Mouse (Mus musculus) forebrain, embryonic 13.5 days (tissue): Measurements from ENCODE around the gene Erg. TPM values are rescaled to one million over a fixed set of nuclear protein-coding genes. Genes with fewer than 3 reads are reported as not detected.

Experiments used
- ATAC-seq: fragments of 200-750 bp; cut with Nextera tagmentation; 2 replicates; pipeline ENCODE4 v1.8.0; 2017
- H3K27ac ChIP-seq: fragments of 300-500 bp; sonication (generic); 2 replicates; pipeline ENCODE4 v1.5.1; 2015; ENCODE audit warnings: inconsistent platforms, mild to moderate bottlenecking, moderate library complexity
- H3K27me3 ChIP-seq: fragments of 300-500 bp; sonication (generic); 2 replicates; pipeline ENCODE4 v1.6.1; 2015; ENCODE audit warnings: mild to moderate bottlenecking, inconsistent platforms
- H3K36me3 ChIP-seq: fragments of 300-500 bp; sonication (generic); 2 replicates; pipeline ENCODE4 v1.6.1; 2015; ENCODE audit warnings: mild to moderate bottlenecking, inconsistent platforms; ENCODE audit not compliant: poor library complexity, severe bottlenecking
- H3K4me1 ChIP-seq: fragments of 300-500 bp; sonication (generic); 2 replicates; pipeline ENCODE4 v1.6.1; 2015; ENCODE audit warnings: inconsistent platforms
- H3K4me2 ChIP-seq: fragments of 300-500 bp; sonication (generic); 2 replicates; pipeline ENCODE4 v1.6.1; 2015; ENCODE audit warnings: inconsistent platforms, mild to moderate bottlenecking, moderate library complexity
- H3K4me3 ChIP-seq: fragments of 300-500 bp; sonication (generic); 2 replicates; pipeline ENCODE4 v1.5.1; 2015; ENCODE audit warnings: mild to moderate bottlenecking, inconsistent platforms
- H3K9ac ChIP-seq: fragments of 300-500 bp; sonication (generic); 2 replicates; pipeline ENCODE4 v1.6.1; 2015; ENCODE audit warnings: mild to moderate bottlenecking, inconsistent platforms
- H3K9me3 ChIP-seq: fragments of 300-500 bp; sonication (generic); replicated peaks from 2 replicates; pipeline ENCODE4 v1.6.1; 2016; ENCODE audit warnings: inconsistent platforms
- WGBS: fragments of 180-500 bp; shearing (Covaris S2); methylation state at CpG from one replicate; pipeline ENCODE4 v1.1.7; 2015; 5-methylcytosine and 5-hydroxymethylcytosine counted together
- polyA plus RNA-seq: library from polyadenylated mRNA; unstranded; fragments of >200 nt; fragmentation: Nextera tagmentation; extraction: Ambion mirVana; gene quantifications from 2 replicates; pipeline ENCODE4 v1.2.1, GENCODE M21; 2015

Gene Erg
- polyA plus RNA-seq, 1 experiment from 2014 or later, result 1.8 TPM

DNA sequence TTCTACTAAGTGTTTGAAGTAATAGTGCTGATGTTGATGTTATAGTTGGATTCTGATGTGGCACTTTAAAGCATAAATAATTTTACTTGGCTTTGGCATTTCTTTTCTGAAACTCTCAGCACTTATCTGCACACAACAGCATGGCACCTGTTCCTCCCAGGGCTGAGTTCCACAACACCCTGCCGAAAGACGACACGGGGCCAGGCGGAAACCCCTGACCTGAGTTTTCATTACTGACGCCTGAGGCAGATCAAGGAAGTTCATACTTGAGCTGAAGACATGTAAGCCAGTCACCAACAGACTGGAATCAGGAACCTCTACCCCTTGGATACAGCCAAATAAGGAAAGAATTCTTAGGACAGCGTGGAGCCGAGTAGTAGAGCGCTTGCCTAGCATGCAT, 134.0 kb downstream of the Erg start:
- Histone ChIP-seq H3K36me3 (no peaks in the 10 kb centered on the region), H3K27ac (no peak overlapping the region), H3K9me3 (no peaks in the 10 kb centered on the region), H3K4me2 (no peak overlapping the region), H3K4me3 (no peak overlapping the region), H3K4me1 (no peaks in the 10 kb centered on the region), H3K9ac (no peak overlapping the region), H3K27me3 (no peaks in the 10 kb centered on the region)
- no peak for ATAC-seq
- 91% methylated on average over 8 of the region's 8 CpGs for WGBS

DNA sequence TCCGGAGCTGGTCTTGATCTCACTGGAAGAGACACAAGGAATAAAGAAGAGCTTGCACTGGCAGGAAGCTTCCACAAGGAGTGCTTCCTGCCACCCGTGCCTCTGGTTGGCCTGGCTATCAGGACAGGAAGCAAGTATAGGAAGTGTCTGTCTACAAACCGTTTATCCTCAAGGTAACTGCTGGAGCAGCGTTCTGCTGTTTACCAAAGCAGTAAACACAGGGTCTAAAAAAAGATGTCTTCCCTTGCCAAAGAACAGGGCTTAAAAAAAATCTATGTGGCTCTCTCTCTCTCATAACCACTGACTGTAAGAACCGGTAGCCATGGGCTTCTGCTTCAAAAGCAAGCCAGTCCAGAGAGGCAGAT, 137.1 kb downstream of the Erg start:
- Histone ChIP-seq H3K4me2 (no peak overlapping the region), H3K9ac (no peak overlapping the region), H3K27ac (no peak overlapping the region), H3K36me3 (no peaks in the 10 kb centered on the region), H3K4me1 (no peaks in the 10 kb centered on the region), H3K4me3 (no peak overlapping the region), H3K9me3 (no peaks in the 10 kb centered on the region), H3K27me3 (no peaks in the 10 kb centered on the region)
- ATAC-seq, result no peak
- 84% methylated on average over 5 of the region's 5 CpGs for WGBS

DNA sequence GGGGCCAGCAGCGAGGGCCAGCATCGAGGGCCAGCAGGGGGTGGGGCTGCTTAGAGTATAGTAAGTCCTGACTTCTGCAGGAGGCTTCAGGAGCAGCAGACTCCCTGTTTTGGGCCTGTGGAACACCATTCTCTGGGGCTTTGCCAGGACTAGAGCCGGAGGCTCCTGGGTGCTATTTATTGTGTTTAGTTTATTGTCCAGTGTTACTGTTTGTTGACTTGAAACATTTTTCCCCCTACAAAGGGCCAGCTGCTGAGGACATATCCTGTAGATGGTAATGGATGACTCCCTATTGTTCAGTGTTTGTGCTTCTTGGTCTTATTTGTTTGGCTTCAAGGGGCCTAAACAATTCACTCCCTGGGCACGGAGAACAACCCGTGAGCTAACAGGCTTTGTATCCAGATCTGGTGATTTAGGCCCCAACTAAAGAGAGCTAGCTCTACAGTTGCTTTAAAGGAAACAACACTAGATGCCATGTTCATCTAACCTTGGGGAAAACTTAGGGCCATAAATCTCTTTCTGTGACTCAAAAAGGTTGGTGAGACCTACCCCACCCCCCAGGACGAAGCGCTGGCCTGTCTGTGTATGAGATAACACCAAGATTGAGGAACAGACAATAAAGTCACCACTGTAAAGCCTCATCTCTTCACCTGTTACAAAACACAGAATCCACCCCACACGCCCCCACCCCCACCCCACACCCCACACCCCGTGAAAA, 137.6 kb downstream of the Erg start:
- H3K9ac ChIP-seq, result no peak overlapping the region
- H3K4me3 ChIP-seq, result no peak overlapping the region
- H3K4me2 ChIP-seq, result no peak overlapping the region
- H3K27me3 ChIP-seq, result no peaks in the 10 kb centered on the region
- H3K9me3 ChIP-seq, result no peaks in the 10 kb centered on the region
- H3K27ac ChIP-seq, result no peak overlapping the region
- 79% methylated on average over 9 of the region's 9 CpGs for WGBS
- ATAC-seq, result no peak
- H3K36me3 ChIP-seq, result no peaks in the 10 kb centered on the region
- H3K4me1 ChIP-seq, result no peaks in the 10 kb centered on the region

- Histone ChIP-seq H3K4me2 (no peak overlapping the region), H3K36me3 (no peaks in the 10 kb centered on the region), H3K4me3 (no peak overlapping the region), H3K27me3 (no peaks in the 10 kb centered on the region), H3K27ac (no peak overlapping the region), H3K9me3 (no peaks in the 10 kb centered on the region), H3K9ac (no peak overlapping the region), H3K4me1 (no peaks in the 10 kb centered on the region)
- ATAC-seq, result no peak
- 96% methylated on average over 4 of the region's 4 CpGs for WGBS
These were observed 138.5 kb downstream of the Erg start for GRCm38 (mm10) chr16:95447896-95448295.

DNA sequence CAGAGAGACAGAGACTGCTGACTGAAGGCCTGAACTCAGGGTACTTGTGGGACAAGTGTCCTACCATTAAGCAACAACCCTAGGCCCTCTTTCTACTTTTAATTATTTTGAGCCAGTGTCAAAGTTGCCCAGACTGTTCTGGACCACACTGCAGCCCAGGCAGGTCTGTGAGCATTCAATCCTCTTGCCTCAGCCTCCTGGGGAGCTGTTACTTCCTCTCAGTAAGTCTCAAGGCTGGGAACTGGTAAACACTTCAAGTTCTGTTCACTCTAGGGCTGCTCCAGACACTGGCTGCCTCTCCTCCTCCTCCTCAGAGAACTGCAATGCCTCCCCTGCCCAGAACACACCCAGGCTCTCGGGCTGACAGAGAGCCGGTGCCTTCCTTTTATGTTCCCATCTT, 140.0 kb downstream of the Erg start:
- H3K4me2 ChIP-seq, result no peak overlapping the region
- H3K9me3 ChIP-seq, result no peaks in the 10 kb centered on the region
- H3K4me3 ChIP-seq, result no peak overlapping the region
- 77% methylated on average over 2 of the region's 2 CpGs for WGBS
- H3K27ac ChIP-seq, result no peak overlapping the region
- H3K27me3 ChIP-seq, result no peaks in the 10 kb centered on the region
- H3K9ac ChIP-seq, result no peak overlapping the region
- ATAC-seq, result no peak
- H3K36me3 ChIP-seq, result no peaks in the 10 kb centered on the region
- no peaks in the 10 kb centered on the region for H3K4me1 ChIP-seq

GRCm38 (mm10) chr16:95442023-95442422, 144.4 kb downstream of the Erg start:
- 77% methylated on average over 4 of the region's 4 CpGs for WGBS
- Histone ChIP-seq H3K36me3 (no peaks in the 10 kb centered on the region), H3K4me1 (no peaks in the 10 kb centered on the region), H3K4me3 (no peak overlapping the region), H3K9me3 (no peaks in the 10 kb centered on the region), H3K9ac (no peak overlapping the region), H3K27ac (no peak overlapping the region), H3K27me3 (no peaks in the 10 kb centered on the region), H3K4me2 (no peak overlapping the region)
- no peak for ATAC-seq

DNA sequence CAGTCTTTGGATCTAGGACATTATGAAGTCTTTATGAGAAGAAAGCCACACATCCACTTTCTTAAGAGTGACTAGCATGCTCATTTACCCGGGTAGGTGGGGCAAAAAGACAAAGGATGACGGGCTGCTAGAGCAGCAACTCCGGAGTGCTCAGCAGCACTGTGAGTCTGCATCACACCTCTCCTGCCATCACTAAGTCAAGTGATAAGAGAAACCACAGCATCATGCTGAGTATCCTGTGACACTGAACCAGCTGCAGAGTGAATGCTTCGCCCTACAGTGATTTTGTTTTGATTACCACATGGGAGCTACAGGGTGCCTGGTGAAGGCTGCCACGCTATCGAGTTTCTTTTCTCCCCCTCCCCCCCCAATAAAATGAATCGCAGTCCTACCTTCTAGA, 145.2 kb downstream of the Erg start:
- Histone ChIP-seq H3K27me3 (no peaks in the 10 kb centered on the region), H3K27ac (no peak overlapping the region), H3K9me3 (no peaks in the 10 kb centered on the region), H3K36me3 (no peaks in the 10 kb centered on the region), H3K4me2 (no peak overlapping the region), H3K4me1 (no peaks in the 10 kb centered on the region), H3K9ac (no peak overlapping the region), H3K4me3 (no peak overlapping the region)
- ATAC-seq, result no peak
- 73% methylated on average over 7 of the region's 7 CpGs for whole genome bisulfite sequencing

DNA sequence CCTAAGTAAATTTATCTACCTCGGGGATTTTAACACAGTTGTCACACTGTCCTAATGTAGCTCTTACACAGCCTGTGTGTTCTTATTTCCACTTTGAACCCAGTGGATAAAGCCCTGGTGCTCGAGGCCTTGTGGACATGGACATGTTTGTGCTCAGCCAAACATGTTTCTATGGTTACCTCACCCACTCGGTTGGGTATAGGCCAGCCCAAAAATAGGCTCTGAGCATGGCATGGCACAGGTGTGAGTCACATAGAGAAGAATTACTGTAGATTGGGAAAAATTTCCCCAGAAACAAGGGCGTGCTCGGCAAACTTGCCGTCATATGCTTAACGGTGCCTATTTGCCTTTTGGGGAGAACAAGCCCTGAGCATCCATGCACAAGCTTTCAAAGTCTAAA, 146.1 kb downstream of the Erg start:
- H3K9ac ChIP-seq, result no peak overlapping the region
- H3K27ac ChIP-seq, result no peak overlapping the region
- WGBS, result 83% methylated on average over 7 of the region's 7 CpGs
- H3K4me2 ChIP-seq, result no peak overlapping the region
- no peaks in the 10 kb centered on the region for H3K27me3 ChIP-seq
- H3K4me1 ChIP-seq, result no peaks in the 10 kb centered on the region
- no peak overlapping the region for H3K4me3 ChIP-seq
- no peaks in the 10 kb centered on the region for H3K9me3 ChIP-seq
- ATAC-seq, result no peak
- H3K36me3 ChIP-seq, result no peaks in the 10 kb centered on the region

DNA sequence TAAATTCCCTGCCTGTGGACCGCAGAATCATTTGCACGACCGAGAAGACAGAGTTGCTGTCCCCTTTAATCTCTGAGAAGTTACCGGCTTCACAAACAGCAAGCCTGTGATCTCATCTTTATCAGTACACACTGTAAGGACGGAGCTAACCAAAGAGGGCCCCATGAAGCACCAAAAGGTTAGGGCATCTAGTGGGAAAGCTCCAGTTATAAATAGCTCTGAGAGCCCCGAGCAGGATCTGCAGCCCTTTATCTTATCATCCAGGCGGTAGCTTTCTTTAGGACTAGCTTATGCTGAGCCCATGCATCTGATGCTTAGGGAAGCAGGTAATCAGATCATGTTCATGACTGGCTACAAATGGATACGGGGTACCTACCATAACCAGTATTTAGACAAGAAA, 146.6 kb downstream of the Erg start:
- H3K27ac ChIP-seq, result no peak overlapping the region
- 70% methylated on average over 8 of the region's 8 CpGs for WGBS
- no peak for ATAC-seq

DNA sequence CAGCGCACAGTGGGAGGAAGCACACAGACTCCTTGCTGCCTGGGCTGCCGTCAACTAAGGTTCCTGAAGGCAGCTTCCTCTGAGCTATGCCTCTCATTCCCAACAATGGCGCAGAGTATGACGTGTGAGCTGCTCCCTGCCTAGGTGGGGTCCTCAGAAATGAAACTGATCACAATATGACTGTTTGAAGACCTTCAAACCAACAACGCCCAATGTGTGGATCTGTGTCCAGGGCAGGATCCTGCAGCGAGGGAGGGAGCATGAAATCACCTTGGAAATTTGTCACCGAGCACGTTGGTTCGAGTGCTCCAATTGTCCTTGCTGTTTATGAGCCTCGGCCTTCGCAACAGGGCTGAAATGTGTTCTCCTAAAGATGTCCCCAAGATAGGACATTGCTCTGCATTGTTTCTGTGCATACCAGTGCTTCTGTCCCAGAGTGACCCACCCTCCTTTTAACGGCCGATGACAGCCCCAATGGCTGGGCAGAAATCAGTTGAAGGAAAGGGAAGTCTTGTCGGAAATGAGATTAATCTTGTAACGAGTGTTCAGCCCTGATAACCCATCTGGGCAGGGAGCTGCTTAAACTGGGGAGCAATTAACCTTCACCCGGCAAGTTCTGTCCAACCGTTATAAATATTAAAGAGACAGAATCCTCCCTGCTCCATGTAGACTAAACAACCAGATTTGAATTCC, 147.4 kb downstream of the Erg start:
- Histone ChIP-seq H3K9me3 (no peaks in the 10 kb centered on the region), H3K4me2 (no peak overlapping the region), H3K4me3 (no peak overlapping the region), H3K27me3 (no peaks in the 10 kb centered on the region), H3K9ac (no peak overlapping the region), H3K36me3 (no peaks in the 10 kb centered on the region), H3K27ac (no peak overlapping the region), H3K4me1 (no peaks in the 10 kb centered on the region)
- 82% methylated on average over 17 of the region's 17 CpGs for WGBS
- no peak for ATAC-seq

More for the DNA sequence above, 146.6 kb downstream of the Erg start:
- Histone ChIP-seq H3K36me3 (no peaks in the 10 kb centered on the region), H3K4me2 (no peak overlapping the region), H3K4me3 (no peak overlapping the region), H3K4me1 (no peaks in the 10 kb centered on the region), H3K9ac (no peak overlapping the region), H3K9me3 (no peaks in the 10 kb centered on the region), H3K27me3 (no peaks in the 10 kb centered on the region)

DNA sequence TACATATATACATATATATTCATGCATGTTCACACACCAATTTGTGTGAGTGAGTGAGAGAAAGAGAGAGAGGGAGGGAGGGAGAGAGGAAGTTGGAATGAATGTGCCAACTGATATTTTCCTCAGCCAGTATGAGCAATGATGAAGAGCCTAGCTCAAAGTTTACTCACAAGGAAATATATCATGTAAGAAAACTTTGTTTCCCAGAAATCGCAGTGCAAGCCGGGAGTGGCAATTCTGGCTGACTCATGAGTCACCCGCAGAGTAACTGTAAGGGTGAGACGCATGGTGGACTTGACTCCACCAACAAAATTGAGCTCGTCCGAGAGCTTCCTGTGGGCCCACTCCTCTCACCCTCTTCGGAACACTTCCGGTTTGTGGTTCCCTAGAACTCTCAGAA, 149.8 kb downstream of the Erg start:
- no peak overlapping the region for H3K4me3 ChIP-seq
- no peaks in the 10 kb centered on the region for H3K36me3 ChIP-seq
- H3K27me3 ChIP-seq, result no peaks in the 10 kb centered on the region
- H3K9ac ChIP-seq, result no peak overlapping the region
- no peaks in the 10 kb centered on the region for H3K4me1 ChIP-seq
- no peaks in the 10 kb centered on the region for H3K9me3 ChIP-seq
- no peak overlapping the region for H3K27ac ChIP-seq
- ATAC-seq, result no peak
- no peak overlapping the region for H3K4me2 ChIP-seq
- WGBS, result 91% methylated on average over 8 of the region's 8 CpGs

- Histone ChIP-seq H3K36me3 (no peaks in the 10 kb centered on the region), H3K27me3 (no peaks in the 10 kb centered on the region), H3K9ac (no peak overlapping the region), H3K4me1 (no peaks in the 10 kb centered on the region), H3K9me3 (no peaks in the 10 kb centered on the region), H3K4me3 (no peak overlapping the region), H3K27ac (no peak overlapping the region), H3K4me2 (no peak overlapping the region)
- WGBS, result 76% methylated on average over 4 of the region's 4 CpGs
- no peak for ATAC-seq
These were observed 150.3 kb downstream of the Erg start for GRCm38 (mm10) chr16:95436051-95436450.

DNA sequence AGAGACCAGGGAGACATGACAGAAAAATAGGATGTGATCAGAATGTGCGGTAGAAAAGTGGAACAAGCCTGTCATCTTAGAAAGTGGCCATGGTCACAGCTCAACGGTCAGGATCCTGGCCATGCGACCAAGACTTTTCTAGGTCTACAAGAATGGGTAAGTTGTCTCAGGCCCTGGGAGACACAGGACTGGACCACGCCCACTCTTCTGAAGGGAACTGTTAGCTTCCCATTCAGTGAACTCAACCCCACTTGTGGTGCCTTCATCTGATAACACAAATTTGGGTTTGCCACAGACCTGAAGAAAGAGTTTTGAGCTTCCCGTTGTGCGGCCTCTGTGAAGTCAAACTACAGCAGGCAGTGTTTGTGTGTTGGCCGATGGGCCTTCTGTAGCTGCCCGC, 152.0 kb downstream of the Erg start:
- no peak overlapping the region for H3K4me3 ChIP-seq
- no peaks in the 10 kb centered on the region for H3K27me3 ChIP-seq
- no peak for ATAC-seq
- no peaks in the 10 kb centered on the region for H3K36me3 ChIP-seq
- H3K4me1 ChIP-seq, result no peaks in the 10 kb centered on the region
- H3K27ac ChIP-seq, result no peak overlapping the region
- no peak overlapping the region for H3K4me2 ChIP-seq
- 92% methylated on average over 8 of the region's 8 CpGs for WGBS
- H3K9ac ChIP-seq, result no peak overlapping the region
- no peaks in the 10 kb centered on the region for H3K9me3 ChIP-seq
